Mouse (Mus musculus) MEL (cell line): ENCODE measurements around the gene Asb16. TPM values are rescaled to one million over a fixed set of nuclear protein-coding genes. Genes with fewer than 3 reads are reported as not detected.
A peak's percentile ranks its signal among the peaks of the same experiment; 100 is the strongest.

Experiments
- DNase-seq: peaks from one replicate; pipeline ENCODE4 v3.0.0; 2011; ENCODE audit warnings: low read depth, low spot score
- H3K27ac ChIP-seq: 2 replicates; pipeline ENCODE4 v1.5.1; 2012; ENCODE audit warnings: low read depth, mild to moderate bottlenecking, control low read depth, low read length, moderate library complexity; ENCODE audit not compliant: control insufficient read depth
- H3K27me3 ChIP-seq, 2 experiments: fragments of 150-350 bp in 1 of 2; sonication (generic) in 1 of 2; 2 replicates each; pipeline ENCODE4 v1.6.1; 2012; ENCODE audit warnings: low read length in 2 of 2, mild to moderate bottlenecking in 2 of 2, improper control_type of control experiment in 1 of 2, moderate library complexity in 1 of 2; ENCODE audit not compliant: insufficient read depth in 2 of 2, control insufficient read depth in 1 of 2
- H3K36me3 ChIP-seq, 2 experiments: 2 replicates each; pipeline ENCODE4 v1.6.1; 2012 to 2014; ENCODE audit warnings: low read length in 2 of 2, improper control_type of control experiment in 1 of 2, inconsistent platforms in 1 of 2, mild to moderate bottlenecking in 1 of 2; ENCODE audit not compliant: insufficient read depth in 2 of 2, control insufficient read depth in 1 of 2
- H3K4me1 ChIP-seq, 2 experiments: fragments of 150-350 bp in 1 of 2; sonication (generic) in 1 of 2; 2 replicates each; pipeline ENCODE4 v1.6.1; 2012; ENCODE audit warnings: low read length in 2 of 2, improper control_type of control experiment in 1 of 2, mild to moderate bottlenecking in 1 of 2; ENCODE audit not compliant: insufficient read depth in 2 of 2, control insufficient read depth in 1 of 2
- H3K4me3 ChIP-seq, 2 experiments: fragments of 150-350 bp in 1 of 2; sonication (generic) in 1 of 2; 2 replicates each; pipeline ENCODE4 v1.5.1; 2012; ENCODE audit warnings: low read depth in 2 of 2, low read length in 2 of 2, mild to moderate bottlenecking in 2 of 2, moderate library complexity in 2 of 2, control low read depth in 1 of 2, improper control_type of control experiment in 1 of 2; ENCODE audit not compliant: control insufficient read depth in 1 of 2, insufficient read depth in 1 of 2
- H3K79me2 ChIP-seq: 2 replicates; pipeline ENCODE4 v1.6.1; 2012; ENCODE audit warnings: mild to moderate bottlenecking, low read length, moderate library complexity; ENCODE audit not compliant: control insufficient read depth, poor library complexity, insufficient read depth
- H3K9ac ChIP-seq: 2 replicates; pipeline ENCODE4 v1.6.1; 2012; ENCODE audit warnings: low read depth, mild to moderate bottlenecking, control low read depth, low read length, moderate library complexity; ENCODE audit not compliant: control insufficient read depth, poor library complexity, severe bottlenecking
- H3K9me3 ChIP-seq: fragments of 150-350 bp; sonication (generic); replicated peaks from 2 replicates; pipeline ENCODE4 v1.6.1; 2012; ENCODE audit warnings: mild to moderate bottlenecking, low read length, improper control_type of control experiment, moderate library complexity; ENCODE audit not compliant: insufficient read depth
- BHLHE40 ChIP-seq: IDR thresholded peaks from 2 replicates; pipeline ENCODE4 v1.6.1; 2012; ENCODE audit warnings: low read depth, mild to moderate bottlenecking, inconsistent platforms, low read length, improper control_type of control experiment, borderline replicate concordance
- CHD1 ChIP-seq: IDR thresholded peaks from 2 replicates; pipeline ENCODE4 v1.6.1; 2012; ENCODE audit warnings: low read depth, mild to moderate bottlenecking, inconsistent platforms, low read length, improper control_type of control experiment
- CHD2 ChIP-seq: IDR thresholded peaks from 2 replicates; pipeline ENCODE4 v1.6.1; 2011; ENCODE audit warnings: low read length, improper control_type of control experiment
- CTCF ChIP-seq, 3 experiments: IDR thresholded peaks in 2 of 3; conservative IDR thresholded peaks in 1 of 3; 2 replicates each; pipeline ENCODE4 v1.5.1; 2011 to 2012; ENCODE audit warnings: low read length in 3 of 3, low read depth in 2 of 3, mild to moderate bottlenecking in 2 of 3, improper control_type of control experiment in 1 of 3, inconsistent platforms in 1 of 3, mixed read lengths in 1 of 3, moderate library complexity in 1 of 3; ENCODE audit not compliant: control insufficient read depth in 1 of 3, insufficient read depth in 1 of 3, poor library complexity in 1 of 3, severe bottlenecking in 1 of 3
- EP300 ChIP-seq, 2 experiments: IDR thresholded peaks; 2 replicates each; pipeline ENCODE4 v1.6.1; 2011; ENCODE audit warnings: improper control_type of control experiment in 2 of 2, low read length in 2 of 2, low read depth in 1 of 2, mild to moderate bottlenecking in 1 of 2
- ETS1 ChIP-seq: IDR thresholded peaks from 2 replicates; pipeline ENCODE4 v1.6.1; 2012; ENCODE audit warnings: low read depth, mild to moderate bottlenecking, inconsistent platforms, low read length, improper control_type of control experiment, moderate library complexity
- GABPA ChIP-seq: IDR thresholded peaks from 2 replicates; pipeline ENCODE4 v1.6.1; 2012; ENCODE audit warnings: low read depth, mild to moderate bottlenecking, inconsistent platforms, low read length, improper control_type of control experiment, moderate library complexity
- HCFC1 ChIP-seq: IDR thresholded peaks from 2 replicates; pipeline ENCODE4 v1.6.1; 2012; ENCODE audit warnings: low read depth, mild to moderate bottlenecking, inconsistent platforms, low read length, improper control_type of control experiment, moderate library complexity
- KAT2A ChIP-seq: conservative IDR thresholded peaks from 2 replicates; pipeline ENCODE4 v1.6.1; 2012; ENCODE audit warnings: low read depth, low read length, improper control_type of control experiment, inconsistent platforms
- MAFK ChIP-seq: IDR thresholded peaks from 2 replicates; pipeline ENCODE4 v1.6.1; 2011; ENCODE audit warnings: low read depth, mild to moderate bottlenecking, low read length, improper control_type of control experiment, borderline replicate concordance
- MAX ChIP-seq: IDR thresholded peaks from 2 replicates; pipeline ENCODE4 v1.6.1; 2011; ENCODE audit warnings: low read length, improper control_type of control experiment
- MAZ ChIP-seq: IDR thresholded peaks from 2 replicates; pipeline ENCODE4 v1.6.1; 2012; ENCODE audit warnings: low read depth, mild to moderate bottlenecking, inconsistent platforms, low read length, improper control_type of control experiment
- MEF2A ChIP-seq: IDR thresholded peaks from 2 replicates; pipeline ENCODE4 v1.6.1; 2014; ENCODE audit warnings: low read depth, mild to moderate bottlenecking, inconsistent platforms, low read length, improper control_type of control experiment; ENCODE audit not compliant: poor library complexity, insufficient replicate concordance, severe bottlenecking; ENCODE audit errors: extremely low read depth
- MXI1 ChIP-seq: IDR thresholded peaks from 2 replicates; pipeline ENCODE4 v1.6.1; 2011; ENCODE audit warnings: mild to moderate bottlenecking, low read depth, low read length, improper control_type of control experiment
- NELFE ChIP-seq: IDR thresholded peaks from 2 replicates; pipeline ENCODE4 v1.6.1; 2011; ENCODE audit warnings: low read depth, low read length, improper control_type of control experiment
- POLR2A ChIP-seq, 2 experiments: IDR thresholded peaks; 2 replicates each; pipeline ENCODE4 v1.6.1; 2011 to 2012; ENCODE audit warnings: low read length in 2 of 2, mild to moderate bottlenecking in 2 of 2, control low read depth in 1 of 2, improper control_type of control experiment in 1 of 2, low read depth in 1 of 2, moderate library complexity in 1 of 2; ENCODE audit not compliant: control insufficient read depth in 1 of 2, insufficient read depth in 1 of 2, poor library complexity in 1 of 2
- POLR2AphosphoS2 ChIP-seq: IDR thresholded peaks from 2 replicates; pipeline ENCODE4 v1.6.1; 2011; ENCODE audit warnings: low read length, improper control_type of control experiment
- POLR2AphosphoS5 ChIP-seq: IDR thresholded peaks from 2 replicates; pipeline ENCODE4 v1.6.1; 2012; ENCODE audit warnings: low read depth, borderline replicate concordance, mild to moderate bottlenecking, inconsistent platforms, low read length, moderate library complexity, mixed read lengths
- RAD21 ChIP-seq: IDR thresholded peaks from 2 replicates; pipeline ENCODE4 v1.6.1; 2011; ENCODE audit warnings: mild to moderate bottlenecking, low read depth, low read length, improper control_type of control experiment
- RCOR1 ChIP-seq: IDR thresholded peaks from 2 replicates; pipeline ENCODE4 v1.6.1; 2012; ENCODE audit warnings: low read depth, mild to moderate bottlenecking, inconsistent platforms, low read length, improper control_type of control experiment
- SIN3A ChIP-seq: IDR thresholded peaks from 2 replicates; pipeline ENCODE4 v1.6.1; 2012; ENCODE audit warnings: low read length, improper control_type of control experiment, inconsistent platforms
- SMC3 ChIP-seq: IDR thresholded peaks from 2 replicates; pipeline ENCODE4 v1.6.1; 2011; ENCODE audit warnings: low read depth, low read length, improper control_type of control experiment
- TAL1 ChIP-seq: IDR thresholded peaks from 2 replicates; pipeline ENCODE4 v1.6.1; 2012; ENCODE audit warnings: mild to moderate bottlenecking, inconsistent platforms, low read length, moderate library complexity, mixed read lengths
- TBP ChIP-seq: IDR thresholded peaks from 2 replicates; pipeline ENCODE4 v1.8.0; 2011; ENCODE audit warnings: low read depth, low read length, improper control_type of control experiment
- UBTF ChIP-seq: IDR thresholded peaks from 2 replicates; pipeline ENCODE4 v1.6.1; 2012; ENCODE audit warnings: low read depth, mild to moderate bottlenecking, inconsistent platforms, low read length, improper control_type of control experiment, moderate library complexity, borderline replicate concordance; ENCODE audit not compliant: insufficient read depth
- USF1 ChIP-seq: IDR thresholded peaks from 2 replicates; pipeline ENCODE4 v1.6.1; 2014; ENCODE audit warnings: low read depth, mild to moderate bottlenecking, inconsistent platforms, low read length, improper control_type of control experiment, moderate library complexity
- USF2 ChIP-seq, 2 experiments: IDR thresholded peaks; 2 replicates each; pipeline ENCODE4 v1.6.1; 2011 to 2012; ENCODE audit warnings: improper control_type of control experiment in 2 of 2, low read length in 2 of 2, borderline replicate concordance in 1 of 2, inconsistent platforms in 1 of 2, low read depth in 1 of 2, mild to moderate bottlenecking in 1 of 2; ENCODE audit not compliant: insufficient read depth in 1 of 2
- ZC3H11A ChIP-seq: IDR thresholded peaks from 2 replicates; pipeline ENCODE4 v1.6.1; 2012; ENCODE audit warnings: low read depth, mild to moderate bottlenecking, inconsistent platforms, low read length, improper control_type of control experiment
- ZMIZ1 ChIP-seq: IDR thresholded peaks from 2 replicates; pipeline ENCODE4 v1.6.1; 2012; ENCODE audit warnings: low read depth, mild to moderate bottlenecking, inconsistent platforms, low read length, improper control_type of control experiment, moderate library complexity
- ZNF384 ChIP-seq: IDR thresholded peaks from 2 replicates; pipeline ENCODE4 v1.6.1; 2012; ENCODE audit warnings: low read depth, mild to moderate bottlenecking, inconsistent platforms, low read length, improper control_type of control experiment
- polyA plus RNA-seq, 2 experiments: library from polyadenylated mRNA; stranded (reverse) in 1 of 2; unstranded in 1 of 2; fragments of >175 nt in 1 of 2; fragments of >200 nt in 1 of 2; gene quantifications; 2 replicates each; pipeline versions ENCODE4 v1.2.1 to v1.2.4; 2012; ENCODE audit warnings: low replicate concordance in 2 of 2, low read depth in 1 of 2; ENCODE audit not compliant: insufficient read length in 2 of 2, insufficient read depth in 1 of 2, missing spikeins in 1 of 2
- total RNA-seq: library from RNA; depleted of rRNA; stranded (reverse); fragments of 300-350 nt; gene quantifications from 2 replicates; pipeline ENCODE4 v1.2.3, GENCODE M21; 2012

The Asb16 gene
- total and polyA plus RNA-seq, 3 experiments: 4.4 to 8.5 TPM; not detected in 1

- no peak for TF ChIP-seq TAL1
- no peak for TF ChIP-seq MXI1
- TF ChIP-seq CTCF (IDR thresholded peaks at IDR 0.05 in 2 of 3, conservative IDR thresholded peaks at IDR 0.05 in 1 of 3; ENCODE audit: control insufficient read depth in 1 of 3, insufficient read depth in 1 of 3, low read depth in 2 of 3, low read length in 3 of 3, poor library complexity in 1 of 3, severe bottlenecking in 1 of 3): no peak
- peak; percentile 75 for TF ChIP-seq CHD1
- no peak; a peak in 2 of 4 replicates for TF ChIP-seq POLR2A (IDR thresholded peaks at IDR 0.05; ENCODE audit: control insufficient read depth in 1 of 2, insufficient read depth in 1 of 2, low read depth in 1 of 2, low read length in 2 of 2, poor library complexity in 1 of 2)
- peak; percentile 83; the same call in 1 of the 2 replicates for TF ChIP-seq MAZ
- TF ChIP-seq MEF2A: no peak
- TF ChIP-seq BHLHE40: no peak
- TF ChIP-seq RCOR1: no peak
- no peak for TF ChIP-seq ETS1
- 0 out of 4 replicates have a peak, but pooled peaks of 1 of the 2 experiments have one; percentile 7 for TF ChIP-seq EP300 (IDR thresholded peaks at IDR 0.05; ENCODE audit: low read depth in 1 of 2, low read length in 2 of 2)
- TF ChIP-seq TBP: 0 out of 2 replicates have a peak, but pooled peaks have one; percentile 5
- TF ChIP-seq MAX: no peak
- TF ChIP-seq NELFE: no peak
- TF ChIP-seq HCFC1: no peak
- TF ChIP-seq ZC3H11A: no peak
- TF ChIP-seq, all 39 proteins: peak for 8
Observed at GRCm38 (mm10) chr11:102318576-102319409, 50.2 kb downstream of the Asb16 start (continued).

- Histone ChIP-seq H3K4me1 (peaks cover 4 to 18% of the 10 kb centered on the region in 2 experiments), H3K9me3 (no peaks in the 10 kb centered on the region), H3K36me3 (peaks cover 0 to 16% of the 10 kb centered on the region in 2 experiments; a peak in 2 of 4 replicates), H3K9ac (peak within 1 kb of the TSS; percentile 100), H3K4me3 (peak within 1 kb of the TSS; percentile 91 to 98), H3K27ac (peak within 1 kb of the TSS; percentile 87), H3K27me3 (peaks cover 1 to 3% of the 10 kb centered on the region in 2 experiments; a peak in 2 of 4 replicates), H3K79me2 (peaks cover 53% of the 10 kb centered on the region)
- peak; percentile 88 for DNase-seq
- TF ChIP-seq POLR2AphosphoS5 (no peak), RAD21 (no peak), TAL1 (no peak), POLR2AphosphoS2 (no peak), CTCF (IDR thresholded peaks at IDR 0.05 in 2 of 3, conservative IDR thresholded peaks at IDR 0.05 in 1 of 3; ENCODE audit: control insufficient read depth in 1 of 3, insufficient read depth in 1 of 3, low read depth in 2 of 3, low read length in 3 of 3, poor library complexity in 1 of 3, severe bottlenecking in 1 of 3) (no peak), USF2 (IDR thresholded peaks at IDR 0.05; ENCODE audit: borderline replicate concordance in 1 of 2, insufficient read depth in 1 of 2, low read depth in 1 of 2, low read length in 2 of 2) (no peak), UBTF (peak; percentile 96), USF1 (no peak), MAZ (peak; percentile 27; the same call in 1 of the 2 replicates), SIN3A (peak; percentile 49), SMC3 (no peak), NELFE (peak; percentile 28; the same call in 1 of the 2 replicates), MAX (no peak), MAFK (no peak), TBP (no peak; the same call in 1 of the 2 replicates), ZNF384 (peak; percentile 35; the same call in 1 of the 2 replicates), KAT2A (no peak; the same call in 1 of the 2 replicates), GABPA (no peak), POLR2A (IDR thresholded peaks at IDR 0.05; ENCODE audit: control insufficient read depth in 1 of 2, insufficient read depth in 1 of 2, low read depth in 1 of 2, low read length in 2 of 2, poor library complexity in 1 of 2) (no peak), RCOR1 (no peak), ZC3H11A (no peak), CHD1 (peak; percentile 45), ZMIZ1 (peak; percentile 46; the same call in 1 of the 2 replicates), MEF2A (no peak), CHD2 (no peak)
Observed at GRCm38 (mm10) chr11:102319410-102319792, 50.9 kb downstream of the Asb16 start, which contains the start of gene Ubtf. Gene Ubtf (minus strand): TSS chr11:102319742.
